Mouse (Mus musculus): ENCODE data around the gene Fam234b. TPM values are rescaled to one million over a fixed set of nuclear protein-coding genes. Genes with fewer than 3 reads are reported as not detected.

Gene Fam234b
- total RNA-seq, 1 experiment = 7.5 TPM

DNA sequence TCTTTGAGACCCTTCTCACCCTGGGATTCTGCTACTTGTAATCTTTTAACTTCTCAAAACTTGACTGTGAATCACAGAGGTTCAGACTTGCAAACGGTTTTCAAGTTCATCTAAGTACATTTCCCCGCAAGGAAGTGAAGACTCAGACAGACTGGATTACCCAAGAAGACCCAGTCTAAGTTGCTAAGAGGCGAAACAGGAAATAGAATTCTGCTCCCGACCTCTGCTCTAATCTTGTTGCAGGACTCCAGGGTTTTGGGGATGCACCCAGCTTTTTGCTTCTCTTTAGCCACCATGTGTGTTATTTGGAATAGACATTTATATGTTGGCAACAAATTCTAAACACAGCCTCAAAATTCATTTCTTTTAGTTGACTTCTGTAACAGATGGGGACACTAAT lies 36.4 kb upstream of the Fam234b start:
- H3K4me3 ChIP-seq (ENCODE audit: insufficient read depth in 1 of 2, low read depth in 1 of 2, low read length in 2 of 2, poor library complexity in 1 of 2, severe bottlenecking in 1 of 2) = no peak overlapping the region
- in situ Hi-C loops (cut with MboI; ENCODE audit: low sequenced_read_pairs in 2 of 2, unreplicated experiment in 2 of 2) = no loop called here
- TF ChIP-seq MAFK (IDR thresholded peaks at IDR 0.05; ENCODE audit: insufficient read depth, low read depth, low read length) = no peak
- no peak for TF ChIP-seq ZNF384 (IDR thresholded peaks at IDR 0.05; ENCODE audit: low read depth, low read length)
- no peak for TF ChIP-seq HCFC1 (IDR thresholded peaks at IDR 0.05; ENCODE audit: borderline replicate concordance, insufficient read depth, low read length)
- no peak for TF ChIP-seq CHD2 (IDR thresholded peaks at IDR 0.05; ENCODE audit: low read depth, low read length)
- no peak for TF ChIP-seq ZC3H11A (IDR thresholded peaks at IDR 0.05; ENCODE audit: borderline replicate concordance, low read depth, low read length)
- H3K27ac ChIP-seq (ENCODE audit: insufficient read depth, low read depth, low read length, poor library complexity, severe bottlenecking) = no peak overlapping the region
- no peaks in the 10 kb centered on the region; the same call in 1 of the 2 replicates for H3K36me3 ChIP-seq (ENCODE audit: control insufficient read depth, insufficient read depth, low read length, poor library complexity, severe bottlenecking)
- no peak overlapping the region for H3K9ac ChIP-seq (ENCODE audit: insufficient read depth, low read depth, low read length, poor library complexity, severe bottlenecking)
- no peak for DNase-seq (ENCODE audit: low read depth, low spot score)
- H3K4me1 ChIP-seq (ENCODE audit: control insufficient read depth in 2 of 2, insufficient read depth in 2 of 2, low read length in 2 of 2, poor library complexity in 1 of 2) = peaks cover 0 to 2% of the 10 kb centered on the region in 2 experiments; a peak in 1 of 4 replicates
- H3K9me3 ChIP-seq (ENCODE audit: control insufficient read depth, insufficient read depth, low read depth, low read length) = no peaks in the 10 kb centered on the region

- in situ Hi-C loops (cut with MboI; ENCODE audit: low sequenced_read_pairs in 2 of 2, unreplicated experiment in 2 of 2) = no loop called here
- Histone ChIP-seq H3K4me1 (ENCODE audit: control insufficient read depth in 2 of 2, insufficient read depth in 2 of 2, low read length in 2 of 2, poor library complexity in 1 of 2) (0 out of 4 replicates have a peak, but pooled peaks cover 0 to 3% of the 10 kb centered on the region in 2 experiments), H3K36me3 (ENCODE audit: control insufficient read depth, insufficient read depth, low read length, poor library complexity, severe bottlenecking) (no peaks in the 10 kb centered on the region; the same call in 1 of the 2 replicates), H3K9ac (ENCODE audit: insufficient read depth, low read depth, low read length, poor library complexity, severe bottlenecking) (no peak overlapping the region), H3K27ac (ENCODE audit: insufficient read depth, low read depth, low read length, poor library complexity, severe bottlenecking) (no peak overlapping the region), H3K4me3 (ENCODE audit: insufficient read depth in 1 of 2, low read depth in 1 of 2, low read length in 2 of 2, poor library complexity in 1 of 2, severe bottlenecking in 1 of 2) (no peak overlapping the region), H3K9me3 (ENCODE audit: control insufficient read depth, insufficient read depth, low read depth, low read length) (no peaks in the 10 kb centered on the region)
- TF ChIP-seq MAFK (IDR thresholded peaks at IDR 0.05; ENCODE audit: insufficient read depth, low read depth, low read length) (no peak), HCFC1 (IDR thresholded peaks at IDR 0.05; ENCODE audit: borderline replicate concordance, insufficient read depth, low read length) (no peak), ZC3H11A (IDR thresholded peaks at IDR 0.05; ENCODE audit: borderline replicate concordance, low read depth, low read length) (no peak), CHD2 (IDR thresholded peaks at IDR 0.05; ENCODE audit: low read depth, low read length) (no peak), ZNF384 (IDR thresholded peaks at IDR 0.05; ENCODE audit: low read depth, low read length) (no peak)
- no peak for DNase-seq (ENCODE audit: low read depth, low spot score)
These were observed 35.5 kb upstream of the Fam234b start for GRCm38 (mm10) chr6:135162311-135162710.

DNA sequence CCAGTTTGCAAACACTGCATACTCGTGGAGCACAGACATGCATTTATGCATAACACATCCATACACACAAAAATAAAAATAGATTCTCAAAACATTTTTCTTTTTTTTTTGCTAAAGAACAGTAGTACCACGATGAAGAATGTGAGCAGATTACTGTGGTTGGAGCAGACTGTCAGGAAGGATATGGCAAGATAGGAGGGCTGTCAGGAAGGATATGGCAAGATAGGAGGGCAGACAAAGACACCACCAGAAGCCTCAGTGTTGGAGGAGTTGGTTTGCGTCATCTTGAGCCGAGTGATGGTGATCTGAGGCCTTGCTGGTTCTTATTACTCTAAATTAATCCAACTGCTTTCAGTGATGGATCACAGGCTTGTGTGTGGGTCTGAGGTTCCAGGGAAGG lies 34.9 kb upstream of the Fam234b start:
- H3K4me1 ChIP-seq (ENCODE audit: control insufficient read depth in 2 of 2, insufficient read depth in 2 of 2, low read length in 2 of 2, poor library complexity in 1 of 2) = 0 out of 4 replicates have a peak, but pooled peaks cover 0 to 3% of the 10 kb centered on the region in 2 experiments
- no peak for TF ChIP-seq MAFK (IDR thresholded peaks at IDR 0.05; ENCODE audit: insufficient read depth, low read depth, low read length)
- no peak for TF ChIP-seq ZNF384 (IDR thresholded peaks at IDR 0.05; ENCODE audit: low read depth, low read length)
- no peak for TF ChIP-seq HCFC1 (IDR thresholded peaks at IDR 0.05; ENCODE audit: borderline replicate concordance, insufficient read depth, low read length)
- TF ChIP-seq ZC3H11A (IDR thresholded peaks at IDR 0.05; ENCODE audit: borderline replicate concordance, low read depth, low read length) = no peak
- no peak for TF ChIP-seq CHD2 (IDR thresholded peaks at IDR 0.05; ENCODE audit: low read depth, low read length)
- no peak overlapping the region for H3K27ac ChIP-seq (ENCODE audit: insufficient read depth, low read depth, low read length, poor library complexity, severe bottlenecking)

DNA sequence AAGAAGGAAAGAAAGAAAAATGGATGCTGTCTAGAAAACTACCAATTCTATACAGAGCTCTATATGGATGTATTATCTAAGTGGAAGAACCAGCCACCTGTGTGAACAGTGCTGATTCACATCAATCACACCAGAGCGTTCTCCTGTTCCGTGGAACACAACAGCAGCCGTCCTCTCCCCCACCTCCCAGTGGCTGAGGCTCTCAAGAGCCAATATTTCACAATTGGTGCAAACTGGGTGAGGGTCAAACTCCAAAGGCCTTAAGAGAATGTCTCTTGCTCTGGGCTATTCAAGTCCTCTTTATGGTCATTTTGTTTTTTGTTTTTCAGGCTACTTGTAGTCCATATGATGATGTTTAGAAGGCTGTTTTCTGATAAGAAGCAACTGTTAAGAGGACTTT lies 32.6 kb upstream of the Fam234b start:
- no peaks in the 10 kb centered on the region for H3K9me3 ChIP-seq (ENCODE audit: control insufficient read depth, insufficient read depth, low read depth, low read length)
- no peak for TF ChIP-seq ZC3H11A (IDR thresholded peaks at IDR 0.05; ENCODE audit: borderline replicate concordance, low read depth, low read length)
- TF ChIP-seq ZNF384 (IDR thresholded peaks at IDR 0.05; ENCODE audit: low read depth, low read length) = no peak
- TF ChIP-seq MAFK (IDR thresholded peaks at IDR 0.05; ENCODE audit: insufficient read depth, low read depth, low read length) = no peak
- no peak for TF ChIP-seq CHD2 (IDR thresholded peaks at IDR 0.05; ENCODE audit: low read depth, low read length)
- no peak for TF ChIP-seq HCFC1 (IDR thresholded peaks at IDR 0.05; ENCODE audit: borderline replicate concordance, insufficient read depth, low read length)
- H3K4me3 ChIP-seq (ENCODE audit: insufficient read depth in 1 of 2, low read depth in 1 of 2, low read length in 2 of 2, poor library complexity in 1 of 2, severe bottlenecking in 1 of 2) = no peak overlapping the region
- no peaks in the 10 kb centered on the region; the same call in 1 of the 2 replicates for H3K36me3 ChIP-seq (ENCODE audit: control insufficient read depth, insufficient read depth, low read length, poor library complexity, severe bottlenecking)
- no peak overlapping the region for H3K9ac ChIP-seq (ENCODE audit: insufficient read depth, low read depth, low read length, poor library complexity, severe bottlenecking)
- peaks cover 2 to 3% of the 10 kb centered on the region in 2 experiments; a peak in 1 of 4 replicates for H3K4me1 ChIP-seq (ENCODE audit: control insufficient read depth in 2 of 2, insufficient read depth in 2 of 2, low read length in 2 of 2, poor library complexity in 1 of 2)
- no peak overlapping the region for H3K27ac ChIP-seq (ENCODE audit: insufficient read depth, low read depth, low read length, poor library complexity, severe bottlenecking)
- in situ Hi-C loops (cut with MboI; ENCODE audit: low sequenced_read_pairs in 2 of 2, unreplicated experiment in 2 of 2) = no loop called here
- no peak for DNase-seq (ENCODE audit: low read depth, low spot score)

More for the DNA sequence above, 34.9 kb upstream of the Fam234b start:
- Histone ChIP-seq H3K36me3 (ENCODE audit: control insufficient read depth, insufficient read depth, low read length, poor library complexity, severe bottlenecking) (no peaks in the 10 kb centered on the region; the same call in 1 of the 2 replicates), H3K9me3 (ENCODE audit: control insufficient read depth, insufficient read depth, low read depth, low read length) (no peaks in the 10 kb centered on the region), H3K9ac (ENCODE audit: insufficient read depth, low read depth, low read length, poor library complexity, severe bottlenecking) (no peak overlapping the region), H3K4me3 (ENCODE audit: insufficient read depth in 1 of 2, low read depth in 1 of 2, low read length in 2 of 2, poor library complexity in 1 of 2, severe bottlenecking in 1 of 2) (no peak overlapping the region)
- DNase-seq (ENCODE audit: low read depth, low spot score) = no peak
- in situ Hi-C loops (cut with MboI; ENCODE audit: low sequenced_read_pairs in 2 of 2, unreplicated experiment in 2 of 2) = no loop called here
